Mouse (Mus musculus): ENCODE results near the gene Parpbp.

Gene Parpbp

GRCm38 (mm10) chr10:88146707-88147477, at the start of gene Parpbp, which contains the start of gene Nup37:
Gene Parpbp, minus strand, starts transcription at chr10:88146941.
Gene Nup37, plus strand, starts transcription at chr10:88146992.
- peak; percentile 90 for DNase-seq (ENCODE audit: low read depth, low spot score)

GRCm38 (mm10) chr10:88167438-88168077, 20.8 kb upstream of the Parpbp start:
- DNase-seq (ENCODE audit: low read depth, low spot score) = no peak

- peak; percentile 27 for DNase-seq (ENCODE audit: low read depth, low spot score)
Measured at GRCm38 (mm10) chr10:88166158-88166557, 19.4 kb upstream of the Parpbp start.

GRCm38 (mm10) chr10:88162676-88163075, 15.9 kb upstream of the Parpbp start:
- no peak for DNase-seq (ENCODE audit: low read depth, low spot score)

GRCm38 (mm10) chr10:88162096-88162495, 15.4 kb upstream of the Parpbp start:
- no peak for DNase-seq (ENCODE audit: low read depth, low spot score)

- no peak for DNase-seq (ENCODE audit: low read depth, low spot score)
Measured at GRCm38 (mm10) chr10:88151658-88152057, 4.9 kb upstream of the Parpbp start.

- no peak for DNase-seq (ENCODE audit: low read depth, low spot score)
Measured at GRCm38 (mm10) chr10:88150381-88150780, 3.6 kb upstream of the Parpbp start.

- no peak for DNase-seq (ENCODE audit: low read depth, low spot score)
Measured at GRCm38 (mm10) chr10:88146187-88146586, 554 bp downstream of the Parpbp start.

- DNase-seq (ENCODE audit: low read depth, low spot score) = no peak
Measured at GRCm38 (mm10) chr10:88135630-88136029, 11.1 kb downstream of the Parpbp start.

GRCm38 (mm10) chr10:88119721-88120120, 27.0 kb downstream of the Parpbp start:
- no peak for DNase-seq (ENCODE audit: low read depth, low spot score)

- no peak for DNase-seq (ENCODE audit: low read depth, low spot score)
Measured at GRCm38 (mm10) chr10:88113290-88113689, 33.5 kb downstream of the Parpbp start.

GRCm38 (mm10) chr10:88106169-88106568, 40.6 kb downstream of the Parpbp start:
- no peak for DNase-seq (ENCODE audit: low read depth, low spot score)

GRCm38 (mm10) chr10:88090772-88091171, 56.0 kb downstream of the Parpbp start, which contains the start of gene Pmch:
Gene Pmch, plus strand, starts transcription at chr10:88091072.
- DNase-seq (ENCODE audit: low read depth, low spot score) = no peak

GRCm38 (mm10) chr10:88067377-88067776, 79.4 kb downstream of the Parpbp start:
- no peak for DNase-seq (ENCODE audit: low read depth, low spot score)

GRCm38 (mm10) chr10:88064872-88065271, 81.9 kb downstream of the Parpbp start:
- DNase-seq (ENCODE audit: low read depth, low spot score) = no peak

- DNase-seq (ENCODE audit: low read depth, low spot score) = no peak
Measured at GRCm38 (mm10) chr10:88063436-88063835, 83.3 kb downstream of the Parpbp start.

GRCm38 (mm10) chr10:88056950-88057649, 89.6 kb downstream of the Parpbp start:
- DNase-seq (ENCODE audit: low read depth, low spot score) = no peak

GRCm38 (mm10) chr10:88054233-88054985, 92.3 kb downstream of the Parpbp start:
- no peak for DNase-seq (ENCODE audit: low read depth, low spot score)

- no peak for DNase-seq (ENCODE audit: low read depth, low spot score)
Measured at GRCm38 (mm10) chr10:88046098-88046771, 100.5 kb downstream of the Parpbp start.

- DNase-seq (ENCODE audit: low read depth, low spot score) = no peak
Measured at GRCm38 (mm10) chr10:88044297-88044696, 102.4 kb downstream of the Parpbp start.
